Mouse (Mus musculus) CH12F3 (cell line): Measurements from ENCODE around the gene Alas2.

Source experiments
- in situ Hi-C: fragments of 300-500 bp; cut with MboI; formaldehyde crosslinking; loops from 2 replicates; pipeline ENCODE4 v1.14.3; 2020; ENCODE audit warnings: low sequenced_read_pairs

Gene Alas2

GRCm38 (mm10) chrX:150547239-150547638 is at the start of gene Alas2:
TSS of gene Alas2 (plus strand) at chrX:150547375.
- in situ Hi-C loops = no loop called here

GRCm38 (mm10) chrX:150508696-150509095 is 38.5 kb upstream of the Alas2 start:
- in situ Hi-C loops = loop anchor here (25.0 kb wide), 1 partner anchor 154 kb away; the partner anchor contains the start of gene Tro

- in situ Hi-C loops = loop anchor here (25.0 kb wide), 1 partner anchor 152 kb away; the partner anchor contains the start of gene Tro
Measured at GRCm38 (mm10) chrX:150510631-150511030, 36.5 kb upstream of the Alas2 start.

GRCm38 (mm10) chrX:150511274-150511673 is 35.9 kb upstream of the Alas2 start:
- in situ Hi-C loops = loop anchor here (25.0 kb wide), 1 partner anchor 151 kb away; the partner anchor contains the start of gene Tro

- in situ Hi-C loops = loop anchor here (25.0 kb wide), 1 partner anchor 148 kb away; the partner anchor contains the start of gene Tro
Measured at GRCm38 (mm10) chrX:150514127-150514526, 33.0 kb upstream of the Alas2 start.

- in situ Hi-C loops = loop anchor here (25.0 kb wide), 1 partner anchor 146 kb away; the partner anchor contains the start of gene Tro
Measured at GRCm38 (mm10) chrX:150516015-150516414, 31.2 kb upstream of the Alas2 start.

- in situ Hi-C loops = loop anchor here (25.0 kb wide), 1 partner anchor 146 kb away; the partner anchor contains the start of gene Tro
Measured at GRCm38 (mm10) chrX:150516477-150516876, 30.7 kb upstream of the Alas2 start.

GRCm38 (mm10) chrX:150540111-150540510 is 7.1 kb upstream of the Alas2 start:
- in situ Hi-C loops = no loop called here

GRCm38 (mm10) chrX:150541684-150542083 is 5.5 kb upstream of the Alas2 start:
- in situ Hi-C loops = no loop called here

- in situ Hi-C loops = no loop called here
Measured at GRCm38 (mm10) chrX:150549639-150550038, 2.5 kb downstream of the Alas2 start.

GRCm38 (mm10) chrX:150551986-150552385 is 4.8 kb downstream of the Alas2 start:
- in situ Hi-C loops = no loop called here

- in situ Hi-C loops = no loop called here
Measured at GRCm38 (mm10) chrX:150554032-150554431, 6.9 kb downstream of the Alas2 start.

- in situ Hi-C loops = no loop called here
Measured at GRCm38 (mm10) chrX:150564644-150565357, 17.6 kb downstream of the Alas2 start.

- in situ Hi-C loops = no loop called here
Measured at GRCm38 (mm10) chrX:150581921-150582320, 34.7 kb downstream of the Alas2 start.

GRCm38 (mm10) chrX:150585116-150585515 is 37.9 kb downstream of the Alas2 start:
- in situ Hi-C loops = no loop called here

GRCm38 (mm10) chrX:150588023-150588764 is 41.0 kb downstream of the Alas2 start, which contains the start of gene Pfkfb1:
TSS of gene Pfkfb1 (plus strand) at chrX:150588229.
- in situ Hi-C loops = no loop called here

- in situ Hi-C loops = no loop called here
Measured at GRCm38 (mm10) chrX:150589696-150590095, 42.5 kb downstream of the Alas2 start, which contains the start of gene Apex2. TSS of gene Apex2 (minus strand) at chrX:150589868.

GRCm38 (mm10) chrX:150593266-150594035 is 46.3 kb downstream of the Alas2 start:
- in situ Hi-C loops = no loop called here

GRCm38 (mm10) chrX:150594176-150594575 is 47.0 kb downstream of the Alas2 start:
- in situ Hi-C loops = no loop called here

GRCm38 (mm10) chrX:150595016-150595760 is 48.0 kb downstream of the Alas2 start:
- in situ Hi-C loops = no loop called here
